Mouse (Mus musculus) testis, adult 2 months (tissue): ENCODE measurements around the gene Fam155a.

Experiments
- CTCF ChIP-seq: fragments of 200-500 bp; IDR thresholded peaks from 2 replicates; pipeline ENCODE4 v1.5.1; 2012; ENCODE audit warnings: low read depth, mild to moderate bottlenecking, inconsistent platforms, low read length, moderate library complexity; ENCODE audit not compliant: control insufficient read depth, insufficient read depth, insufficient replicate concordance
- POLR2A ChIP-seq: fragments of 200-500 bp; IDR thresholded peaks from 2 replicates; pipeline ENCODE4 v1.6.1; 2012; ENCODE audit warnings: low read depth, mild to moderate bottlenecking, inconsistent platforms, low read length, moderate library complexity; ENCODE audit not compliant: control insufficient read depth

- no peak for TF ChIP-seq CTCF
- no peak for TF ChIP-seq POLR2A
These were observed 235.1 kb downstream of the Fam155a start for GRCm38 (mm10) chr8:9535730-9536372.
